Mouse (Mus musculus): Measurements from ENCODE around the gene Pold1. TPM values are rescaled to one million over a fixed set of nuclear protein-coding genes. Genes with fewer than 3 reads are reported as not detected.

Pold1 gene
- polyA plus RNA-seq, 1 experiment from 2014 or later = 40.1 TPM

GRCm38 (mm10) chr7:44547041-44547440 is 1.6 kb downstream of the Pold1 start:
- Histone ChIP-seq H3K36me3 (ENCODE audit: control insufficient read depth, insufficient read depth, low read length) (peaks cover 19% of the 10 kb centered on the region), H3K9ac (ENCODE audit: low read depth, low read length) (peak overlapping the region; percentile 74), H3K4me1 (ENCODE audit: control insufficient read depth, insufficient read depth, low read length) (peaks cover 7% of the 10 kb centered on the region), H3K27ac (ENCODE audit: low read depth, low read length) (no peak overlapping the region), H3K4me2 (peak overlapping the region; percentile 91), H3K4me3 (ENCODE audit: low read depth, low read length) (0 out of 2 replicates have a peak overlapping the region, but pooled peaks have one; percentile 70), H3K27me3 (ENCODE audit: control insufficient read depth, insufficient read depth, low read length) (no peaks in the 10 kb centered on the region), H3K9me3 (replicated peaks; ENCODE audit: control insufficient read depth, low read length) (0 out of 2 replicates have a peak, but pooled peaks cover 2% of the 10 kb centered on the region)
- WGBS (ENCODE audit: insufficient replicate concordance) = 97% methylated on average over 13 of the region's 13 CpGs
- no peak for ATAC-seq (replicated peaks; ENCODE audit: insufficient number of reproducible peaks, low FRiP score, low TSS enrichment)

DNA sequence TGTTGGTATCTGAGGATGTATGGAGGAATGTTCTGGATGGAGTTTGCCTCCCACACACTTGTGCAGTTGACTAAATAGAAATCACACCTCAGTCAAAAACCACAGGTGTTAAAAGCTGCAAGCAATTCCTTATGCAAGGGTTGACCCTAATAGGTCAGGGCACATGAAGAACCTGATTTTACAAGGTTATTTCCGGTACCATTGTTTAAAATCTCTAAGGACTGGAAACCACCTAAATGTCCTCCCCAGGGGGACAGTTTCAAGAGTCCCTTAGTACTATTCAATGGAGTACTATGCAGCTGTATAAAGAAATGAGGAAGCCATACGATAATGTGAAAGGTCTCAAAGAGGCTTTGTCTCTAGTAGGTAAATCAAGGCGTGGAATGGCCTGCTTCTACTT is 2.4 kb downstream of the Pold1 start:
- Histone ChIP-seq H3K27ac (ENCODE audit: low read depth, low read length) (no peak overlapping the region), H3K36me3 (ENCODE audit: control insufficient read depth, insufficient read depth, low read length) (peaks cover 19% of the 10 kb centered on the region), H3K4me1 (ENCODE audit: control insufficient read depth, insufficient read depth, low read length) (peaks cover 7% of the 10 kb centered on the region), H3K27me3 (ENCODE audit: control insufficient read depth, insufficient read depth, low read length) (no peaks in the 10 kb centered on the region), H3K4me3 (ENCODE audit: low read depth, low read length) (no peak overlapping the region), H3K9me3 (replicated peaks; ENCODE audit: control insufficient read depth, low read length) (0 out of 2 replicates have a peak, but pooled peaks cover 2% of the 10 kb centered on the region), H3K9ac (ENCODE audit: low read depth, low read length) (no peak overlapping the region), H3K4me2 (no peak overlapping the region)
- WGBS (ENCODE audit: insufficient replicate concordance) = 95% methylated on average over 3 of the region's 3 CpGs
- no peak for ATAC-seq (replicated peaks; ENCODE audit: insufficient number of reproducible peaks, low FRiP score, low TSS enrichment)

- H3K9ac ChIP-seq (ENCODE audit: low read depth, low read length) = no peak overlapping the region
- ATAC-seq (replicated peaks; ENCODE audit: insufficient number of reproducible peaks, low FRiP score, low TSS enrichment) = no peak
- 0 out of 2 replicates have a peak, but pooled peaks cover 2% of the 10 kb centered on the region for H3K9me3 ChIP-seq (replicated peaks; ENCODE audit: control insufficient read depth, low read length)
- H3K4me3 ChIP-seq (ENCODE audit: low read depth, low read length) = no peak overlapping the region
- no peaks in the 10 kb centered on the region for H3K27me3 ChIP-seq (ENCODE audit: control insufficient read depth, insufficient read depth, low read length)
- 70% methylated on average over 12 of the region's 12 CpGs for WGBS (ENCODE audit: insufficient replicate concordance)
- peaks cover 36% of the 10 kb centered on the region for H3K36me3 ChIP-seq (ENCODE audit: control insufficient read depth, insufficient read depth, low read length)
- H3K27ac ChIP-seq (ENCODE audit: low read depth, low read length) = no peak overlapping the region
- no peak overlapping the region for H3K4me2 ChIP-seq
- peaks cover 7% of the 10 kb centered on the region for H3K4me1 ChIP-seq (ENCODE audit: control insufficient read depth, insufficient read depth, low read length)
Measured at GRCm38 (mm10) chr7:44543071-44543470, 5.6 kb downstream of the Pold1 start.

- ATAC-seq (replicated peaks; ENCODE audit: insufficient number of reproducible peaks, low FRiP score, low TSS enrichment) = no peak
- Histone ChIP-seq H3K27me3 (ENCODE audit: control insufficient read depth, insufficient read depth, low read length) (no peaks in the 10 kb centered on the region), H3K9me3 (replicated peaks; ENCODE audit: control insufficient read depth, low read length) (0 out of 2 replicates have a peak, but pooled peaks cover 2% of the 10 kb centered on the region), H3K4me1 (ENCODE audit: control insufficient read depth, insufficient read depth, low read length) (peaks cover 3% of the 10 kb centered on the region), H3K4me2 (no peak overlapping the region), H3K9ac (ENCODE audit: low read depth, low read length) (no peak overlapping the region), H3K4me3 (ENCODE audit: low read depth, low read length) (no peak overlapping the region), H3K36me3 (ENCODE audit: control insufficient read depth, insufficient read depth, low read length) (peaks cover 41% of the 10 kb centered on the region), H3K27ac (ENCODE audit: low read depth, low read length) (no peak overlapping the region)
- WGBS (ENCODE audit: insufficient replicate concordance) = 87% methylated on average over 11 of the region's 11 CpGs
Measured at GRCm38 (mm10) chr7:44542555-44542954, 6.1 kb downstream of the Pold1 start.

- ATAC-seq (replicated peaks; ENCODE audit: insufficient number of reproducible peaks, low FRiP score, low TSS enrichment) = no peak
- no peaks in the 10 kb centered on the region for H3K27me3 ChIP-seq (ENCODE audit: control insufficient read depth, insufficient read depth, low read length)
- no peaks in the 10 kb centered on the region for H3K4me1 ChIP-seq (ENCODE audit: control insufficient read depth, insufficient read depth, low read length)
- H3K9ac ChIP-seq (ENCODE audit: low read depth, low read length) = no peak overlapping the region
- H3K4me3 ChIP-seq (ENCODE audit: low read depth, low read length) = no peak overlapping the region
- 93% methylated on average over 41 of the region's 41 CpGs for WGBS (ENCODE audit: insufficient replicate concordance)
- peaks cover 52% of the 10 kb centered on the region for H3K36me3 ChIP-seq (ENCODE audit: control insufficient read depth, insufficient read depth, low read length)
- no peaks in the 10 kb centered on the region for H3K9me3 ChIP-seq (replicated peaks; ENCODE audit: control insufficient read depth, low read length)
- no peak overlapping the region for H3K27ac ChIP-seq (ENCODE audit: low read depth, low read length)
- H3K4me2 ChIP-seq = no peak overlapping the region
Measured at GRCm38 (mm10) chr7:44538756-44539624, 9.7 kb downstream of the Pold1 start.

DNA sequence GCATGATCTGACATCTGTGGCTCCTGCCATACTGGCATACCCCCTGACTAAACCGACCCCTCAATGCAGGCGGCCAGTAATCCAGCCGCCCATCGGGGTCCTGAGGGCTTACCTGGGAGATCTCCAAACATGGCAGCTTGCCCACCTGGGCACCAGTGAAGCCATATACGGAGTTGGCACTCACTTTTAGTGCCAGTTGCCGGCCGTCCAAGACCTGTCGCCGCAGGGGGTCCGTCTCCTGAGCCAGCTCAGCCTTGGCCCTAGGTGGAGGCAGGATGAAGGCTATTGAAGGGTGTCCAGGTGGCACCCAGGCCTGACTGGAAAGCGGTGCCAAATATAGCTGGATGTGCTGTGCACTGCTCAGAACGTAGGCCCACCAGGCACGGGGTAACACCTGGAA is 11.2 kb downstream of the Pold1 start:
- Histone ChIP-seq H3K27me3 (ENCODE audit: control insufficient read depth, insufficient read depth, low read length) (no peaks in the 10 kb centered on the region), H3K36me3 (ENCODE audit: control insufficient read depth, insufficient read depth, low read length) (peaks cover 62% of the 10 kb centered on the region), H3K4me2 (no peak overlapping the region), H3K9me3 (replicated peaks; ENCODE audit: control insufficient read depth, low read length) (no peaks in the 10 kb centered on the region), H3K9ac (ENCODE audit: low read depth, low read length) (no peak overlapping the region), H3K4me1 (ENCODE audit: control insufficient read depth, insufficient read depth, low read length) (no peaks in the 10 kb centered on the region), H3K4me3 (ENCODE audit: low read depth, low read length) (no peak overlapping the region), H3K27ac (ENCODE audit: low read depth, low read length) (no peak overlapping the region)
- ATAC-seq (replicated peaks; ENCODE audit: insufficient number of reproducible peaks, low FRiP score, low TSS enrichment) = no peak
- WGBS (ENCODE audit: insufficient replicate concordance) = 91% methylated on average over 13 of the region's 13 CpGs

- Histone ChIP-seq H3K36me3 (ENCODE audit: control insufficient read depth, insufficient read depth, low read length) (peaks cover 58% of the 10 kb centered on the region), H3K9me3 (replicated peaks; ENCODE audit: control insufficient read depth, low read length) (no peaks in the 10 kb centered on the region), H3K4me3 (ENCODE audit: low read depth, low read length) (no peak overlapping the region), H3K9ac (ENCODE audit: low read depth, low read length) (no peak overlapping the region), H3K27me3 (ENCODE audit: control insufficient read depth, insufficient read depth, low read length) (no peaks in the 10 kb centered on the region), H3K4me2 (no peak overlapping the region), H3K27ac (ENCODE audit: low read depth, low read length) (no peak overlapping the region), H3K4me1 (ENCODE audit: control insufficient read depth, insufficient read depth, low read length) (no peaks in the 10 kb centered on the region)
- WGBS (ENCODE audit: insufficient replicate concordance) = 81% methylated on average over 7 of the region's 7 CpGs
- ATAC-seq (replicated peaks; ENCODE audit: insufficient number of reproducible peaks, low FRiP score, low TSS enrichment) = no peak
Measured at GRCm38 (mm10) chr7:44537009-44537408, 11.6 kb downstream of the Pold1 start.

DNA sequence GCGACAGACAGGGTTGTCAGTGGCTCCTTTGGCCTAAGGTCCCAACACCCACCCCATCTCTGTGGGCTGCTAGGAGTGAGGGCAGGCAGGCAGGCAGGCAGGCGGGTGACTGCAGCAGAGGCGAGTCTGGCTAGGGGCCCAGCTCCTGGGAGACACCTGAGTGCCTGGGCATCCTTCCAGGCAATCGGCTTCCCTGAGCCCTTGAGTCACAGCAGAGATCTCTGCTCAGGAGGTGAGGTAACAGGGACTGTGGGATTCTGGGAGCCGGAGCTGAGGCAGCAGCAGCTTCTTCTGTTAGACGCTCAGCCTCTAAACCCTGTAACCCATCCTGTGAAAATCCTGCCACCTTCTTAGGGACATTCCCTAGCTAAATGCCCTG is 12.1 kb downstream of the Pold1 start:
- H3K4me3 ChIP-seq (ENCODE audit: low read depth, low read length) = no peak overlapping the region
- WGBS (ENCODE audit: insufficient replicate concordance) = 73% methylated on average over 6 of the region's 6 CpGs
- no peak overlapping the region for H3K27ac ChIP-seq (ENCODE audit: low read depth, low read length)
- ATAC-seq (replicated peaks; ENCODE audit: insufficient number of reproducible peaks, low FRiP score, low TSS enrichment) = no peak
- H3K4me2 ChIP-seq = no peak overlapping the region
- H3K9ac ChIP-seq (ENCODE audit: low read depth, low read length) = no peak overlapping the region
- H3K9me3 ChIP-seq (replicated peaks; ENCODE audit: control insufficient read depth, low read length) = no peaks in the 10 kb centered on the region
- H3K27me3 ChIP-seq (ENCODE audit: control insufficient read depth, insufficient read depth, low read length) = no peaks in the 10 kb centered on the region
- H3K4me1 ChIP-seq (ENCODE audit: control insufficient read depth, insufficient read depth, low read length) = no peaks in the 10 kb centered on the region
- peaks cover 54% of the 10 kb centered on the region for H3K36me3 ChIP-seq (ENCODE audit: control insufficient read depth, insufficient read depth, low read length)
